Mouse (Mus musculus) 3T3-L1 (cell line): ENCODE results near the gene Coq5.

Experiments used
- DNase-seq: peaks from one replicate; pipeline ENCODE4 v3.0.0-alpha.2; 2015; ENCODE audit warnings: low read depth, low spot score

Coq5 gene

DNA sequence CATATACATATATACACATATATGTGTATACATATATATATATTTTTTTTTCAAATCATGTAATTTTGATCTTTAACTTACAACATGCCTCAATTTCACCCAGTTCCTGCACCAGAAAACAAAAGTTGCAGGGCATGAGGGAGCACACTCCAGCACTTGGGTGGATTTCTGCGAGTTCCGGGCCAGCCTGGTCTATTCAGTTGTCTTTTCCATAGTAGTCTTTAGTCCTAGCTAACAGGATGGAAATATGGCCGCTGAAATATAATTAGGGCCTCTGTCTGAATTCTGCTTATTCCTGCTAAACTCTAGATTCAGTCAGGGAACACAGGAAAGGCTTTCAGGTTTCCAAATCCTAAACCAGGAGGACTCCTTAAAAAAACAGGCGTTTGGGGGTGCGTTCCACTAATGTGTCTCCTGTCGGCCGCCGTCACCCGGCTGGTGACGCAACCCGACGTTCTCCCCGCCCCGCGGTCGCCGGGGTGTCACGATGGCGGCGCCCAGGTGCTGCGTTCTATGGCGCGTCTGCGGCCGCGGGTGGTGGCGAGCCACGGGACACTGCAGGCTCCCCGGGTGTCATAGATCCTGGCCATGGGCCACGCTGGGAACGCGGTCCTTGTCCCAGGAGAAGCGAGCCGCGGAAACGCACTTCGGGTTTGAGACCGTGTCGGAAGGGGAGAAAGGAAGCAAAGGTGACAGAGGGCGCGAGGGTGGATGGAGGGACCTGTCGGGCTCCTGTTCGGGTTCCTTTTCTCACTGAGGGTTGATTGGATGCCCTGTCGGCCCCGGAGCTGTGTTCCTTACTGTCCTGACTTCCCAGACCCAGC is at the start of gene Coq5:
Gene Coq5 (plus strand): TSS at position 441 of the 824 bp plus-strand sequence.
- DNase-seq, result peak; percentile 81

- no peak for DNase-seq
These were observed 48.5 kb upstream of the Coq5 start for GRCm38 (mm10) chr5:115230830-115231551.

- DNase-seq, result no peak
These were observed 47.8 kb upstream of the Coq5 start for GRCm38 (mm10) chr5:115231552-115232120.

- DNase-seq, result no peak
These were observed 47.0 kb upstream of the Coq5 start for GRCm38 (mm10) chr5:115232516-115232915.

GRCm38 (mm10) chr5:115233031-115233780 is 46.3 kb upstream of the Coq5 start:
- DNase-seq, result no peak

- DNase-seq, result no peak
These were observed 44.9 kb upstream of the Coq5 start for GRCm38 (mm10) chr5:115234519-115234918.

DNA sequence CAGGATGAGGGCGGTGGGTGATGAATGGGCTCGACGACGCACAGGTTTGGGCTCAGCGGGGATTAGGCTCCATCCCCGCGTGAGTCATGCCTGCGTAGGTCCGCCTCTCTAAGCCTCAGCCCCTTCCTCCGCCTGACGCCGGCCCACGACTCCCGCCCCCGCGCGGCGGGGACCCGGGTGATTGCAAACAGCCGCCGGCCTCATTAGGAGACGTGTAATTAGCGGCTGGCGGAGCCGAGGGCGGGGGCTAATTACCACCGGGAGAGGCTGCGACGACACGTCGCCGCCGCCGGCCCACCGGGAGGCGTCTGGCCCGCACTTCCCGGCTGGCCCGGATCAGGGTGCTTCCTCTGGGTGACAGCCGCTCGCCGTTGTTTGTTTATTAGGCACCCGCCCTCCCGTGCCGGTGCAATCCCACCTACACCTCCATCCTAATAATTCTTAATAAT is 44.1 kb upstream of the Coq5 start:
- DNase-seq, result peak; percentile 73

- peak; percentile 96 for DNase-seq
These were observed 43.6 kb upstream of the Coq5 start, which contains the start of gene Pop5 for GRCm38 (mm10) chr5:115235786-115236263. Gene Pop5, plus strand, starts transcription at chr5:115235836.

DNA sequence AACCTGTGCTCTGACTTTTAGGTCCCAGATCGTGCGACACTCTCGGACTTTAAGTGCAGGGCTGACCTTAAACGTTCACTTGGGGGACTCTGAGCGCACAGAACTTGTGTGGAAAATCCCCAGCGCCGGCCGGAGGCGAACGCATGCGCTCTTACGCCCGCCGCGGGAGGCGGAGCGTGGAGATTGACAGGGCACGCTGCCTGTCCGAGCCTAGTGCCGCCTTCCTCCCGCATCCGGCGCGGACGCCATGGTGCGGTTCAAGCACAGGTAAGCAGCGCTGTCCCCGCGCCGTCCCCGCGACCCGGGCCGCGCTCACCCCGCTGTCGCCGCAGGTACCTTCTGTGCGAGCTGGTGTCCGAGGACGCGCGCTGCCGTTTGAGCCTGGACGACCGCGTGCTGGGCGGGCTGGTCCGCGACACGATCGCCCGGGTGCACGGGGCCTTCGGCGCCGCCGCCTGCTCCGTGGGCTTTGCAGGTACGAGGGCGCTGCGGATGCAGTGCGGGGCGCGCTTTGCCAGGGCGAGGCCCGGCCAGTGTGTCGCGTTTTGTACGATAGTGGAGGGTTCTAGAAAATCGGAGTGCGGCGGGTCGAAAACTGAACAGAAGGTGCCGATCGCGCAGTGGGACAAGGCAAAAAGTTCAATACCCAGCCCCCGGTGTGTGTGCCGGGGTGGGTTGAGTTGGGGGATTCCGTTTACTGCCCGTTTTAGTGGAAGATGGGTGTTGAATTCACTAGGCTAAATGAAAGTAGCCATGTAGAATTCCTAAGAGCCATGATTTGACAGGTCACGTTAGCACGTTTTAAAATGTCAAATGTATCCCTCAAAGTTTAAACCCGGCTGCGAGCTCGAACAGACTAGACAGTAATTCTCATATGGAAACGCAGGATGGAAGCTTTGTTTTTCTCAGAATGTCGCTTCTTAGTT is 41.4 kb upstream of the Coq5 start:
- DNase-seq, result peak; percentile 94

GRCm38 (mm10) chr5:115238729-115239195 is 40.7 kb upstream of the Coq5 start:
- DNase-seq, result peak; percentile 52

- no peak for DNase-seq
These were observed 39.3 kb upstream of the Coq5 start for GRCm38 (mm10) chr5:115240191-115240590.

- no peak for DNase-seq
These were observed 24.0 kb upstream of the Coq5 start for GRCm38 (mm10) chr5:115255472-115255871.

GRCm38 (mm10) chr5:115256909-115257546 is 22.4 kb upstream of the Coq5 start:
- no peak for DNase-seq

DNA sequence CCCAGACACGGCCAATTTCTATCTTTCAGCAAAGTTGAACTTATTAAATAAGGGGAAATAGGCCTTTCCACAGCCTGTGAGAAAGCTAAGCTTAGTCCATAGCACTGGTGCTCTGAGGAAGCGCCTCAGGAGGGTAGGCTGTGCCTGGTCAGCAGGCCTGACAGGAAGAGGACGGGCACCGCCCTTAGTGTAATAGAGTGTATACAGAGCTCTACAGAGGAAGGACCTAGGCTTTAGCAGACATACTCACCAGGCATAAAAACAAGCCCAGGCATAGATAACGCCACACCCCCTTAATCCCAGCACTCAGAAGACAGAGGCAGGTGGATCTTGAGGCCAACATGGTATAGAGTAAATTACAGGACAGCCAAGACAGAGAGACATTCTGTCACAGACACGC is 19.1 kb upstream of the Coq5 start:
- no peak for DNase-seq

DNA sequence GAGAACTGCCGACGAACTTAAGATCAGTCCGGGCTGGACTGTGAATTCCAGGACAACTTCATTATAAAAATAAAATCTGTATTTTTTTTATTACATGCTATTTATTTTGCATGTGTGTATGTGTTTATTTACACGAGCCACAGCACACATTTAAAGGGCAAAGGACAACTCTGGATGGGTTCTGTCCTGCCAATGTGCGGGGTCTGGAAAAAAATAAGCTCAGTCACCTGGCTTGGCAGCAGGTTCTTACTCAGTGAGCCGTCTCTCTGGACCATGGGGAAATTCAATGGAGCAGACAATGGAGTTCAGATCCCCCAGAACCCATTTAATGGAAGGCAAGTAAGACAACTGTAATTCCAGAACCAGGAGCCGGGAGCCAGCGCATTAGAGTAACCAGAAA is 18.3 kb upstream of the Coq5 start:
- DNase-seq, result no peak

GRCm38 (mm10) chr5:115261880-115262279 is 17.6 kb upstream of the Coq5 start:
- no peak for DNase-seq

- no peak for DNase-seq
These were observed 16.8 kb upstream of the Coq5 start for GRCm38 (mm10) chr5:115262502-115263291.

DNA sequence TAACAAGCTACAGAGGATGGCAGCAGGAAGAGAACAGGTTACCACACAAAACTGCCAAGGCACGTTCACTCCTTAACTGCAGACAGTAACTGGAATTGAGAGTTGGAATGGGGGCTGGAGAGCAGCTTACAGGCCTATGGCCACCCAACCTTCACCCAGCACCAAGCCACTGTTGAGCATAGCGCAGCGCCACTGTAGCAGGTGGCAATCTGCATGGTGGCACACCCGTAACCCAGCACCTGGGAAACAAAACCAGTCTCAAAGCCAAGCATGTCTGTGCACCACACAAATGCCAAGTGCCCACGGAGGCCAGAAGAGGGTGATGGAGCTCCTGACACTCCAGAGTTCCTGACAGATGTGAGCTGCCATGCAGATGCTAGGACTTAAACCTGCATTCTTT is 13.1 kb upstream of the Coq5 start:
- no peak for DNase-seq
